Mouse (Mus musculus) hindbrain, embryonic 15.5 days (tissue): Measurements from ENCODE around the gene Lhx3. TPM values are rescaled to one million over a fixed set of nuclear protein-coding genes. Genes with fewer than 3 reads are reported as not detected.

Experiments
- ATAC-seq: fragments of 200-750 bp; cut with Nextera tagmentation; 2 replicates; pipeline ENCODE4 v1.8.0; 2017; ENCODE audit warnings: low read depth, moderate number of reproducible peaks, moderate TSS enrichment; ENCODE audit not compliant: low FRiP score
- H3K27ac ChIP-seq: fragments of 300-500 bp; sonication (generic); replicated peaks from 2 replicates; pipeline ENCODE4 v1.5.1; 2015; ENCODE audit warnings: mild to moderate bottlenecking, inconsistent platforms
- H3K27me3 ChIP-seq: fragments of 300-500 bp; sonication (generic); 2 replicates; pipeline ENCODE4 v1.6.1; 2015; ENCODE audit warnings: control low read depth, inconsistent platforms
- H3K36me3 ChIP-seq: fragments of 300-500 bp; sonication (generic); 2 replicates; pipeline ENCODE4 v1.6.1; 2015; ENCODE audit warnings: control low read depth, inconsistent platforms
- H3K4me1 ChIP-seq: fragments of 300-500 bp; sonication (generic); replicated peaks from 2 replicates; pipeline ENCODE4 v1.6.1; 2015; ENCODE audit warnings: control low read depth, inconsistent platforms
- H3K4me2 ChIP-seq: fragments of 300-500 bp; sonication (generic); 2 replicates; pipeline ENCODE4 v1.6.1; 2015; ENCODE audit warnings: moderate library complexity, mild to moderate bottlenecking, inconsistent platforms
- H3K4me3 ChIP-seq: fragments of 300-500 bp; sonication (generic); 2 replicates; pipeline ENCODE4 v1.5.1; 2015; ENCODE audit warnings: mild to moderate bottlenecking, inconsistent platforms
- H3K9ac ChIP-seq: fragments of 300-500 bp; sonication (generic); 2 replicates; pipeline ENCODE4 v1.6.1; 2015; ENCODE audit warnings: inconsistent platforms
- H3K9me3 ChIP-seq: fragments of 300-500 bp; sonication (generic); 2 replicates; pipeline ENCODE4 v1.6.1; 2016; ENCODE audit warnings: control low read depth, inconsistent platforms
- WGBS: fragments of 180-500 bp; shearing (Covaris S2); methylation state at CpG from one replicate; pipeline ENCODE4 v1.1.7; 2015; 5-methylcytosine and 5-hydroxymethylcytosine counted together
- polyA plus RNA-seq: library from polyadenylated mRNA; unstranded; fragments of >200 nt; fragmentation: Nextera tagmentation; extraction: Ambion mirVana; gene quantifications from 2 replicates; pipeline ENCODE4 v1.2.1, GENCODE M21; 2015

The Lhx3 gene
- polyA plus RNA-seq, 1 experiment from 2014 or later, result 4.2 TPM

- no peaks in the 10 kb centered on the region for H3K9me3 ChIP-seq
- H3K4me2 ChIP-seq, result no peak overlapping the region
- no peak overlapping the region for H3K27ac ChIP-seq
- peaks cover 21% of the 10 kb centered on the region for H3K4me1 ChIP-seq
- ATAC-seq, result no peak
- under 1% methylated on average over 10 of the region's 10 CpGs for WGBS
- H3K4me3 ChIP-seq, result no peak overlapping the region
- peaks cover 92% of the 10 kb centered on the region for H3K27me3 ChIP-seq
- H3K9ac ChIP-seq, result no peak overlapping the region
- H3K36me3 ChIP-seq, result no peaks in the 10 kb centered on the region
Measured at GRCm38 (mm10) chr2:26198488-26198887, 9.6 kb downstream of the Lhx3 start.

- WGBS, result 39% methylated on average over 7 of the region's 7 CpGs
- no peak for ATAC-seq
- Histone ChIP-seq H3K4me2 (no peak overlapping the region), H3K27me3 (peaks cover 55% of the 10 kb centered on the region), H3K4me1 (peaks cover 7% of the 10 kb centered on the region), H3K9me3 (no peaks in the 10 kb centered on the region), H3K4me3 (no peak overlapping the region), H3K27ac (no peak overlapping the region), H3K9ac (no peak overlapping the region), H3K36me3 (no peaks in the 10 kb centered on the region)
Measured at GRCm38 (mm10) chr2:26194552-26195339, 13.3 kb downstream of the Lhx3 start.

- Histone ChIP-seq H3K4me1 (no peaks in the 10 kb centered on the region), H3K9me3 (no peaks in the 10 kb centered on the region), H3K4me3 (no peak overlapping the region), H3K27me3 (peaks cover 6% of the 10 kb centered on the region; the same call in 1 of the 2 replicates), H3K27ac (no peak overlapping the region), H3K36me3 (no peaks in the 10 kb centered on the region), H3K4me2 (no peak overlapping the region), H3K9ac (no peak overlapping the region)
- ATAC-seq, result no peak
- 80% methylated on average over 5 of the region's 5 CpGs for WGBS
Measured at GRCm38 (mm10) chr2:26188517-26188916, 19.6 kb downstream of the Lhx3 start.

GRCm38 (mm10) chr2:26184352-26184751 is 23.7 kb downstream of the Lhx3 start:
- no peaks in the 10 kb centered on the region for H3K4me1 ChIP-seq
- H3K4me3 ChIP-seq, result no peak overlapping the region
- peaks cover 4% of the 10 kb centered on the region; the same call in 1 of the 2 replicates for H3K27me3 ChIP-seq
- no peak for ATAC-seq
- H3K9me3 ChIP-seq, result no peaks in the 10 kb centered on the region
- H3K36me3 ChIP-seq, result no peaks in the 10 kb centered on the region
- 68% methylated on average over 3 of the region's 3 CpGs for WGBS
- H3K27ac ChIP-seq, result no peak overlapping the region
- no peak overlapping the region for H3K9ac ChIP-seq
- H3K4me2 ChIP-seq, result no peak overlapping the region

- no peak overlapping the region for H3K27ac ChIP-seq
- ATAC-seq, result peak; percentile 48; the same call in 1 of the 2 replicates
- H3K9me3 ChIP-seq, result no peaks in the 10 kb centered on the region
- 0 out of 2 replicates have a peak, but pooled peaks cover 3% of the 10 kb centered on the region for H3K27me3 ChIP-seq
- H3K36me3 ChIP-seq, result no peaks in the 10 kb centered on the region
- no peak overlapping the region for H3K4me2 ChIP-seq
- WGBS, result 15% methylated on average over 6 of the region's 6 CpGs
- H3K4me3 ChIP-seq, result no peak overlapping the region
- H3K4me1 ChIP-seq, result no peaks in the 10 kb centered on the region
- H3K9ac ChIP-seq, result no peak overlapping the region
Measured at GRCm38 (mm10) chr2:26182646-26183045, 25.4 kb downstream of the Lhx3 start.

- Histone ChIP-seq H3K27ac (no peak overlapping the region), H3K9me3 (no peaks in the 10 kb centered on the region), H3K27me3 (no peaks in the 10 kb centered on the region), H3K4me3 (no peak overlapping the region), H3K36me3 (no peaks in the 10 kb centered on the region), H3K4me1 (no peaks in the 10 kb centered on the region), H3K9ac (no peak overlapping the region), H3K4me2 (no peak overlapping the region)
- no peak for ATAC-seq
- WGBS, result 49% methylated on average over 2 of the region's 2 CpGs
Measured at GRCm38 (mm10) chr2:26177189-26177588, 30.9 kb downstream of the Lhx3 start.

GRCm38 (mm10) chr2:26176731-26177130 is 31.4 kb downstream of the Lhx3 start:
- H3K4me3 ChIP-seq, result no peak overlapping the region
- H3K27me3 ChIP-seq, result no peaks in the 10 kb centered on the region
- H3K4me2 ChIP-seq, result no peak overlapping the region
- ATAC-seq, result no peak
- no peaks in the 10 kb centered on the region for H3K4me1 ChIP-seq
- 61% methylated on average over 5 of the region's 5 CpGs for WGBS
- H3K36me3 ChIP-seq, result no peaks in the 10 kb centered on the region
- H3K9ac ChIP-seq, result no peak overlapping the region
- H3K27ac ChIP-seq, result no peak overlapping the region
- no peaks in the 10 kb centered on the region for H3K9me3 ChIP-seq

- peaks cover 7% of the 10 kb centered on the region; the same call in 1 of the 2 replicates for H3K4me1 ChIP-seq
- H3K27ac ChIP-seq, result no peak overlapping the region
- no peak for ATAC-seq
- H3K4me3 ChIP-seq, result no peak overlapping the region
- no peak overlapping the region for H3K4me2 ChIP-seq
- H3K9me3 ChIP-seq, result no peaks in the 10 kb centered on the region
- 19% methylated on average over 4 of the region's 4 CpGs for WGBS
- H3K36me3 ChIP-seq, result no peaks in the 10 kb centered on the region
- no peak overlapping the region for H3K9ac ChIP-seq
- H3K27me3 ChIP-seq, result no peaks in the 10 kb centered on the region
Measured at GRCm38 (mm10) chr2:26175191-26175590, 32.9 kb downstream of the Lhx3 start.

GRCm38 (mm10) chr2:26172166-26172565 is 35.9 kb downstream of the Lhx3 start:
- Histone ChIP-seq H3K27me3 (no peaks in the 10 kb centered on the region), H3K4me2 (no peak overlapping the region), H3K9me3 (no peaks in the 10 kb centered on the region), H3K4me3 (no peak overlapping the region), H3K36me3 (no peaks in the 10 kb centered on the region), H3K4me1 (peaks cover 7% of the 10 kb centered on the region; the same call in 1 of the 2 replicates), H3K27ac (no peak overlapping the region), H3K9ac (no peak overlapping the region)
- 86% methylated on average over 2 of the region's 2 CpGs for WGBS
- ATAC-seq, result no peak

GRCm38 (mm10) chr2:26170376-26170775 is 37.7 kb downstream of the Lhx3 start:
- Histone ChIP-seq H3K27ac (no peak overlapping the region), H3K4me2 (no peak overlapping the region), H3K36me3 (no peaks in the 10 kb centered on the region), H3K4me3 (no peak overlapping the region), H3K9ac (no peak overlapping the region), H3K4me1 (peaks cover 7% of the 10 kb centered on the region; the same call in 1 of the 2 replicates), H3K9me3 (no peaks in the 10 kb centered on the region), H3K27me3 (no peaks in the 10 kb centered on the region)
- ATAC-seq, result no peak
- 46% methylated on average over 2 of the region's 2 CpGs for WGBS

GRCm38 (mm10) chr2:26168843-26169579 is 39.1 kb downstream of the Lhx3 start:
- Histone ChIP-seq H3K4me3 (no peak overlapping the region), H3K9me3 (no peaks in the 10 kb centered on the region), H3K36me3 (no peaks in the 10 kb centered on the region), H3K4me2 (no peak overlapping the region), H3K9ac (no peak overlapping the region), H3K4me1 (peaks cover 7% of the 10 kb centered on the region; the same call in 1 of the 2 replicates), H3K27me3 (no peaks in the 10 kb centered on the region), H3K27ac (no peak overlapping the region)
- WGBS, result 27% methylated on average over 11 of the region's 11 CpGs
- no peak for ATAC-seq

GRCm38 (mm10) chr2:26166890-26167289 is 41.2 kb downstream of the Lhx3 start:
- no peaks in the 10 kb centered on the region for H3K9me3 ChIP-seq
- no peak overlapping the region for H3K4me2 ChIP-seq
- no peaks in the 10 kb centered on the region for H3K36me3 ChIP-seq
- H3K27ac ChIP-seq, result no peak overlapping the region
- WGBS, result 86% methylated on average over 3 of the region's 3 CpGs
- peaks cover 7% of the 10 kb centered on the region; the same call in 1 of the 2 replicates for H3K4me1 ChIP-seq
- H3K4me3 ChIP-seq, result no peak overlapping the region
- H3K27me3 ChIP-seq, result no peaks in the 10 kb centered on the region
- H3K9ac ChIP-seq, result no peak overlapping the region
- no peak for ATAC-seq
